Comparison of ENCODE assay signal across 8 mouse cellular contexts in the genomic region with DNA sequence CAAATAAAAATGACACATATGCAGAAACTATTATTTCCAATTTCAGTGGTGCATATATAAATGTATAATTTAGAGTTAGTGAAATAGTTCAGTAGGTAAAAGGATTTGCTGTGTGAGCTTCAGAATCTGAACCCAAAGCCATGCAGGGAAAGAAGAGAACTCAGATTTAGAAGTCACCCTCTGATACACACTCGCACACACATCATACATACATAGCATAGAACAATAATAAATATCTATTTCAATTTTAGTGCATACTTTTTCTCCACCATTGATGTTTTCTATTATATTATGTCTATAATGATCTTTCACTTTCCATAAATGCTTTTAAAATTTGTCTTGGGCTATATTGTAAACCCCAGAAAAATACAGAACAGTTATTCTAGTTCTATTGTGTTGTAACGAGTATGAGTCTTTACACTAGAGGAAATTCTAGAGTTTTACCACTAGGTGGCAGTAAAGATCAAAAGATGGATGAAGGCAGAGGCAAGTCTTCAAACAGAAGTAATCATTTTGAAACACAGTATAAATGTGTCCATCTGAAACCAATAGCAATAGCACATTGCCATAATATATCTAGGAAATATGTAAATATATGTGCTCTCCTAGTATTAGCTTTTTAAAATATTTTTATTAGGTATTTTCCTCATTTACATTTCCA. TPM values are rescaled to one million over a fixed set of nuclear protein-coding genes. Genes with fewer than 3 reads are reported as not detected.
A peak's percentile ranks its signal among the peaks of the same experiment; 100 is the strongest.
DNase-seq lines count a peak whose midpoint lies in the region; ATAC-seq lines count a peak whose summit lies in the region.

No protein-coding gene starts in this region.

- H3K27ac ChIP-seq in forebrain, embryonic 13.5 days: no peak overlapping the region

- WGBS in forebrain, embryonic 13.5 days: 52% methylated on average over 2 of the region's 2 CpGs

- intact Hi-C loops in heart, postnatal 14 days (cut with DNase I): loop anchor here (1.0 to 10.0 kb wide), 2 partner anchors 72 to 403 kb away; no protein-coding TSS in a partner anchor

- no peaks in the 10 kb centered on the region for H3K4me1 ChIP-seq in forebrain, embryonic 13.5 days

- ATAC-seq in forebrain, embryonic 13.5 days: peak; percentile 93
- ATAC-seq in megakaryocyte progenitor cell, adult 5-6 weeks (replicated peaks; ENCODE audit: poor library complexity): peak; percentile 90

- DNase-seq in heart, adult 8-10 months (ENCODE audit: low spot score): peak; percentile 23
- no peak for DNase-seq in heart, postnatal 14 days
- DNase-seq in ES-CJ7 (ENCODE audit: low read depth, low spot score): peak; percentile 51
- DNase-seq in layer of hippocampus, postnatal 36 days: no peak
- no peak for DNase-seq in cerebellum, postnatal 36 days
- no peak for DNase-seq in right cerebral cortex, adult 18-20 months

- H3K27me3 ChIP-seq in forebrain, embryonic 13.5 days: no peaks in the 10 kb centered on the region

- H3K36me3 ChIP-seq in forebrain, embryonic 13.5 days (ENCODE audit: poor library complexity, severe bottlenecking): no peaks in the 10 kb centered on the region

- no peak overlapping the region for H3K9ac ChIP-seq in forebrain, embryonic 13.5 days

- H3K4me2 ChIP-seq in forebrain, embryonic 13.5 days: no peak overlapping the region

- H3K9me3 ChIP-seq in forebrain, embryonic 13.5 days (replicated peaks): no peaks in the 10 kb centered on the region

- H3K4me3 ChIP-seq in forebrain, embryonic 13.5 days: no peak overlapping the region

RNA-seq across cellular contexts. Expression of gene Anxa1, which starts 28.7 kb away (rescaled TPM):
- 10 to 100 TPM; 16.5 to 29.2 (median 17.5) TPM for total RNA-seq in heart, adult 8-10 months (2022)
- 10 to 100 TPM; 27.7 to 30.0 TPM for total RNA-seq in heart, postnatal 14 days (2021)
- 1.1 and 1.4 TPM in 2 replicates for polyA plus RNA-seq in forebrain, embryonic 13.5 days (2015; fragmentation: Nextera tagmentation; extraction: Ambion mirVana)
- total RNA-seq in megakaryocyte progenitor cell, adult 5-6 weeks (2015): 489 and 586 TPM in 2 replicates
- total RNA-seq in megakaryocyte progenitor cell, adult 5-6 weeks (2017): 581 and 634 TPM in 2 replicates
- total RNA-seq in layer of hippocampus, postnatal 36 days (2021): 1 to 10 TPM; 1.0 to 1.6 TPM

Comparison
In these comparisons a context has a peak if more than half of its experiments do, and no peak if none do; other contexts are left out.
1. DNase-seq: peak in heart, adult 8-10 months (single experiment) and ES-CJ7 (single experiment); none in heart, postnatal 14 days (0 of 2), layer of hippocampus, postnatal 36 days (0 of 2), cerebellum, postnatal 36 days (0 of 2) and right cerebral cortex, adult 18-20 months (single experiment).
2. RNA of gene Anxa1, which starts 28.7 kb away (total RNA-seq): 489 to 634 TPM in megakaryocyte progenitor cell, adult 5-6 weeks; 27.7 to 30.0 TPM in heart, postnatal 14 days, 16.5 to 29.2 TPM in heart, adult 8-10 months and 1.0 to 1.6 TPM in layer of hippocampus, postnatal 36 days; every median in the first group is over 10 times any median in the second.